Mouse (Mus musculus): ENCODE results near the gene Gabrr3. TPM values are rescaled to one million over a fixed set of nuclear protein-coding genes. Genes with fewer than 3 reads are reported as not detected.

Gene Gabrr3
- total RNA-seq, 2 experiments from 2014 or later: not detected

GRCm38 (mm10) chr16:59477955-59478354, 70.8 kb downstream of the Gabrr3 start:
- Histone ChIP-seq H3K27ac (no peak overlapping the region), H3K4me3 (no peak overlapping the region)
- no peak for DNase-seq
- intact Hi-C loops (cut with DNase I): no loop called here
- TF ChIP-seq CTCF (IDR thresholded peaks at IDR 0.05): no peak

DNA sequence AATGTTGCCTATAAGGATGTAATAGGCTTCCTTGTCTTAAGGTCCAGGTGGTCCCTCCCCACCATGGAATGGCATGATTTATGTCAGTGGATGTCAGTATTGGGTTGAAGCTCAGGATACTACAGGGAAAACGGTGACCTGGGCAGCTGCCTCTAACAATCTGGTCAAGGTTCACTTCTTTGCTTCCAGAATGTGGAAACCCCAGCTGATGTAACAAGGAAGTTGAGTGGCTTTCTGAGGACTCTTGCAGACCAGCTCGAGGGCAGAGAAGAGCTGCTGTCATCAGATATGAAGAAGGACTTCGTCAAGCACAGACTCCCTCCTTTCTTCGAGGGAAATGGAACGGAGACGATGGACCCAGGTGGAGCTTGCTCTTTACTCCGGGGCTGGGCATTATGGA, 80.1 kb downstream of the Gabrr3 start:
- intact Hi-C loops (cut with DNase I): no loop called here
- H3K27ac ChIP-seq: no peak overlapping the region
- peak; percentile 20 for DNase-seq
- H3K4me3 ChIP-seq: no peak overlapping the region
- TF ChIP-seq CTCF (IDR thresholded peaks at IDR 0.05): no peak

- H3K27ac ChIP-seq: no peak overlapping the region
- no peak for DNase-seq
- intact Hi-C loops (cut with DNase I): no loop called here
- no peak overlapping the region for H3K4me3 ChIP-seq
- no peak for TF ChIP-seq CTCF (IDR thresholded peaks at IDR 0.05)
These were observed 80.9 kb downstream of the Gabrr3 start for GRCm38 (mm10) chr16:59487975-59488548.

- Histone ChIP-seq H3K4me3 (no peak overlapping the region), H3K27ac (no peak overlapping the region)
- DNase-seq: no peak
- intact Hi-C loops (cut with DNase I): no loop called here
- no peak for TF ChIP-seq CTCF (IDR thresholded peaks at IDR 0.05)
These were observed 86.1 kb downstream of the Gabrr3 start for GRCm38 (mm10) chr16:59493199-59493598.

GRCm38 (mm10) chr16:59497947-59498346, 90.8 kb downstream of the Gabrr3 start:
- Histone ChIP-seq H3K4me3 (no peak overlapping the region), H3K27ac (no peak overlapping the region)
- intact Hi-C loops (cut with DNase I): no loop called here
- DNase-seq: no peak
- TF ChIP-seq CTCF (IDR thresholded peaks at IDR 0.05): peak; percentile 9; the same call in 1 of the 2 replicates

GRCm38 (mm10) chr16:59499180-59499579, 92.0 kb downstream of the Gabrr3 start:
- no peak for DNase-seq
- Histone ChIP-seq H3K4me3 (no peak overlapping the region), H3K27ac (no peak overlapping the region)
- no peak for TF ChIP-seq CTCF (IDR thresholded peaks at IDR 0.05)
- intact Hi-C loops (cut with DNase I): no loop called here

DNA sequence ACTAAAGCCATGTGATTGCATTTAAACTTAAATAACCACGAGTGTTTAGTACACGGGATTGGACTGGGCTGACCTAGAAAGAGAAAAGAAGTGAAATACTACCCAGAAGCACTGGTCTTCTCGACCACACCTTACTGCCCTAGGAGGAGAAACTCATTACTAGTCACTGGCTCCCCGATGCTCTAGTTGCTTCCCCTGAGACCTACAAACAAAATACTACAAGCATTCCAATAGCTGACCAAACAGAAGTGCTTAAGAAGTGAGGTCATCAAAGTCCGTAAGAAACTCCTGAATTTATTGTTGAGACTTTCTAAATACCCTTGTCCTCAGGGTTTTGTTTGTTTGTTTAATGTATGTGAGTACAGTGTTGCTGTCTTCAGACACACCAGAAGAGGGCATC, 102.7 kb downstream of the Gabrr3 start:
- intact Hi-C loops (cut with DNase I): loop anchor here (5.0 kb wide), 1 partner anchor 92 kb away; the partner anchor contains the start of gene Crybg3
- no peak for TF ChIP-seq CTCF (IDR thresholded peaks at IDR 0.05)
- Histone ChIP-seq H3K4me3 (no peak overlapping the region), H3K27ac (peak overlapping the region; percentile 76; the same call in 1 of the 2 replicates)
- DNase-seq: no peak

Other genes with a start within 250 kb of the Gabrr3 start
- gene Olfr196, start 236.9 kb upstream of the Gabrr3 start, total RNA-seq (2021): not detected
- not detected for gene Olfr198, start 203.8 kb upstream of the Gabrr3 start, total RNA-seq (2021)
- not detected for gene Olfr199, start 187.6 kb upstream of the Gabrr3 start, total RNA-seq (2021)
- gene Olfr201, start 134.7 kb upstream of the Gabrr3 start, total RNA-seq (2021): not detected
- not detected for gene Olfr202, start 120.5 kb upstream of the Gabrr3 start, total RNA-seq (2021)
- not detected for gene Olfr203, start 108.5 kb upstream of the Gabrr3 start, total RNA-seq (2021)
- gene Olfr204, start 89.1 kb upstream of the Gabrr3 start, total RNA-seq (2021): not detected
- not detected for gene Olfr205, start 76.2 kb upstream of the Gabrr3 start, total RNA-seq (2021)
- not detected for gene Olfr206, start 58.1 kb upstream of the Gabrr3 start, total RNA-seq (2021)
- not detected for gene Olfr209, start 43.3 kb upstream of the Gabrr3 start, total RNA-seq (2021)
- 10 to 100 TPM; 11.6 to 15.2 TPM for gene Riox2, start 64.4 kb downstream of the Gabrr3 start, total RNA-seq (2021)
- 10 to 100 TPM; 44.3 to 57.6 TPM for gene Crybg3, start 193.6 kb downstream of the Gabrr3 start, total RNA-seq (2021)
- 1 to 10 TPM; 2.3 to 2.6 TPM for gene Arl6, start 232.1 kb downstream of the Gabrr3 start, total RNA-seq (2021)